Mouse (Mus musculus) left cerebral cortex, adult 9 months (tissue): ENCODE results near the gene Mog.
A peak's percentile ranks its signal among the peaks of the same experiment; 100 is the strongest.

Source experiments
- DNase-seq, 2 experiments: peaks; one replicate each; pipeline ENCODE4 v3.0.0; 2022; ENCODE audit warnings: low spot score in 2 of 2

Gene Mog

DNA sequence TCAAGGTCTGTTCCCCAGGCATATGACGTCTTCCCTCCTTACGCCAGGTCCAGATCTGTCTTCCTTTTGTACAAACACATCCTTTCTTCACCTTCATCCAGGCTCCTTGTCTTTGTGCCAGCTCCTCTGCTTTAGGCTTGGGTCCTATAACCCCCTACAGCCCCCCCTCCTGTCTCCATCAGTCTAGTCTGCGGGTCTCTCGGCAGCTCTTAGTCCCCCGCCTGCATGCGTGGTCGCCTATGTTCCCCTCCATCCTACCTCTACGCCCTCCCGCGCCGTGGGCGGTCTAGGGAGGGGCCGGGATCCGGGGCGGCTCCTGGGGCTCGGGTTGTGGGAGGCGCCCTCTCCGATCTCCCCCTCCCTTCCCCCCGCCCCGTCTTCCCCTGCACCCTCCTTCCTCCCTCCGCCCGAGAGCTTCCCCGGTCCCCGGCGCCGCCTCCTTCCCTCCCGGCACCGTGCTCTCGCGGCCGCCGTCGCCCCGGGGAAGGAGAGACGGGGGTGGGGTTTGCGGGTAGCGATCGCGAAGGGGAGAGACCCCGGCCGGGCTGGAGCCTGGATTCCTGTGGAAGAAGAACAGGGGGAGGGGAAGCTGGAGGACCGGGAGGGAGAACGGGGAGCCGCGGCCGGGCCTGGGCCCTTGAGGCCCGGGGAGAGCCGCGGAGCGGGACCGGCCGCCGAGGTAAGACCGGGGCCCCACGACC is 22.6 kb upstream of the Mog start, which contains the start of gene Gabbr1:
Gene Gabbr1 (plus strand): TSS at position 356 of the 701 bp plus-strand sequence.
- peak in 1 of 2 experiments; percentile 79 for DNase-seq

DNA sequence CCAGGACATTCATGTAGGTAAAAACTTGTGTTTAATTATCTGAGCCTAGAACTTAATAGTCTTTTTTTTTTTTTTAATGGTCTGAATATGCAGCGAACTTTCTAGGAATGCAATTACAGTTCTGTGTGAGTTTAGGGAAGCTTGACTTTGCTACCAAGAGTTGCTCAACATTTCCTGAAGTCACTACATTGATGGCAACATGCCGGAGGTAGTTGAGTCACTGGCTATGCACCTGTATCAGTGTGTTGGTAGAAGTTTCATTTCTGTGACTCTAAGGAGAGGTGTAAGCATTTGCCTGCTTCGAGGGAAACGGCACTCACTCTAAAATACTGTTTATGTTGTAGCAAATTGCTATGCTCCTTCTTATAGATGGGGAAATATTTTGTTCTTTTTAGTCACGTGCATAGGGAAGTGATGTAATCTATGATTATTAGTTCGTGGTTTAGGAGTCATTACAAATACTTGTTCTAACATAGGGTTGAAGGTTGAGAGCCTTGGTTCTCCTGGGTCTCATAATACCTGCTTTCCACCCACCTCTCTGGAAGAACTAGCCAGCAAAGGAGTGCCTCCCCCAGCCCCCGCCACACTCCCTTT is 21.6 kb upstream of the Mog start:
- no peak for DNase-seq

GRCm38 (mm10) chr17:37039127-37039894 is 16.1 kb upstream of the Mog start:
- no peak for DNase-seq

DNA sequence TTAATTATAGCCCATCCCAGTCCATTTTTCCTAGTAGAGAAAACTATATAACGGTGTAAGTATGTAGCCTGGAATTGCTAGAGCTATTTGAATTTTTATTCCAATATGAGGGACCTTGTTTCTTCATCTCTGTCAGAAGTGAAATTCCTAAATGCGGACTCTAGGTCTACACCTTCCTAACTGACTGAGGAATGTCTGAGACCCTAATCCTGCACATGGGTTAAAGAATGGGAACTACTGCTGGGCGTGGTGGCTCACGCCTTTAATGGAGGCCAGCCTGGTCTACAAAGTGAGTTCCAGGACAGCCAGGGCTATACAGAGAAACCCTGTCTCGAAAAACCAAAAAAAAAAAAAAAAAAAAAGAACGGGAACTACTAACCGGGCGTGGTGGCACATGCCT is 6.0 kb upstream of the Mog start:
- DNase-seq: no peak

- peak; percentile 90 to 96 for DNase-seq
These were observed 5.5 kb upstream of the Mog start for GRCm38 (mm10) chr17:37028683-37029120.

DNA sequence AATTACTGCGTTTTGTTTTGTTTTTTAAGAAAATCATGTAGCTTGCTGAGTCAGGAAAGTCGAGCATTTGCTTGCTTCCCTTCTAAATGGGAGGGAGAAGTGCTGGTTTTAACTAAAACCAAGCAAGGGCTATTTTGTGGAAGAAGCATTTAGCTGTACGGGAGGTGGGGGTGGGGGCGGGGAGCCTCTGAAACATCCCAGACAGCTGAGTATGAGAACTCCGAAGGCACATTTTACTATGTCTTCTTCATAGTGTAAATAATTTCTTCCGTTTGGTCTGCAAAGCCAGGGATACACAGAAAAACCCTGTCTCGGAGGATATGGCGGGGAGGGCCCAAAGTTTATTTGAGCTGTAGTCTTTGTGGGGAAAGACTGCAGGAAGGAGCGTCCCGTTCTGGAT is 5.0 kb upstream of the Mog start:
- no peak for DNase-seq

DNA sequence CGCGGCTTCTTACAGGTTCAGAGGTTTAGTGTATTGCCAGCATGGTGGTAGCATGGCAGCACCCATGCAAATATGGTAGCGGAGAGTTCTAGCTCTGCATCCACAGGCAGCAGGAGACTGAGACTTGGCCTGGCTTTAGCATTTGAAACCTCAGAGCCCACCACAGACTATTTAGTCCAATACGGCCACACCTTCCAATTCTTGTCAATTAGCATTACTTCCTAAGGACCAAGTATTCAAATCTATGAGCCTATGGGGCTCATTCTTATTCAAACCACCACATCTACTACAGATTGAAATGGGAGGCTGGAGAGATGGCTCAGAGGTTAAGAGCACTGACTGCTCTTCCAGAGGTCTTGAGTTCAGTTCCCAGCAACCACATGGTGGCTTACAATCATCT is 4.3 kb upstream of the Mog start:
- DNase-seq: no peak

DNA sequence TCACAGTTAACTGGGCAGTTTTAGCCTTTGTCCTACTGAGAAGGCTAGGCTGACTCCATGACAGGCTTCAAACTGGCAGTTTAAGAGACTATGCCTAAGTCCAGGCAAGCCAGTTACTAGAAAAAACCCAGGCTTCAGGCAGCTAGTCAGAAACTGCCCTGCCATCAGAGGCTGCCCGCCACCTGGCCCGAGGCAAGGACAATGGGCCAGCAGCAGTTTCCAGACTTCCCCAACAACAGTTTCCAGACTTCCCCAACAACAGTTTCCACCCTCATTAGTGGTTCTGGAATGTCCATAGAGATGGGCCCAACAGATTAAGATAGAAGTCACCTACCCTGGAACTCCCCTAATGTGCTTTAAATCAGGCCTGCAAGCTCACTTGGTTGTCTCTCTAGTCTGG is 3.2 kb upstream of the Mog start:
- DNase-seq: no peak

GRCm38 (mm10) chr17:37019242-37019641 is 4.0 kb downstream of the Mog start:
- peak; percentile 28 to 40 for DNase-seq

- peak in 1 of 2 experiments; percentile 37 for DNase-seq
These were observed 4.9 kb downstream of the Mog start for GRCm38 (mm10) chr17:37018328-37018727.

GRCm38 (mm10) chr17:37016333-37016732 is 6.9 kb downstream of the Mog start:
- no peak for DNase-seq

DNA sequence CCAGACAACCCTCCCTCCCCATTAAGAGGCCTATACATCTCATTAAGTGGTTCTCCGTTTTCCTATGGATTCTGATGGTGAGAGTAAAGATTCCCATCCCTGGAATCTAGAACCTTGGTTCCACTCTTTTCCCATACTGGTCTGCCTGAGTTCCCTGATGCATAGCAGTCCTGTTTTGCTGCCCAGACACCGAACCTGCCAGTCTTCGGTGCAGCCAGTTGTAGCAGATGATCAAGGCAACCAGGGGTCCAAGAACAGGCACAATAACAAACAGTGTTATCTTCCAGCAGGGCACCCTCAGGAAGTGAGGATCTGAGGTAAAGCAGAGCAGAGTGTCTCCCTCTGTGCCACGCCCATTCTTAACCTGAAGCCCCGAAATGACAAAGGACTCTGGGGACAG is 11.1 kb downstream of the Mog start:
- DNase-seq: no peak

- DNase-seq: no peak
These were observed 11.5 kb downstream of the Mog start for GRCm38 (mm10) chr17:37011719-37012118.

DNA sequence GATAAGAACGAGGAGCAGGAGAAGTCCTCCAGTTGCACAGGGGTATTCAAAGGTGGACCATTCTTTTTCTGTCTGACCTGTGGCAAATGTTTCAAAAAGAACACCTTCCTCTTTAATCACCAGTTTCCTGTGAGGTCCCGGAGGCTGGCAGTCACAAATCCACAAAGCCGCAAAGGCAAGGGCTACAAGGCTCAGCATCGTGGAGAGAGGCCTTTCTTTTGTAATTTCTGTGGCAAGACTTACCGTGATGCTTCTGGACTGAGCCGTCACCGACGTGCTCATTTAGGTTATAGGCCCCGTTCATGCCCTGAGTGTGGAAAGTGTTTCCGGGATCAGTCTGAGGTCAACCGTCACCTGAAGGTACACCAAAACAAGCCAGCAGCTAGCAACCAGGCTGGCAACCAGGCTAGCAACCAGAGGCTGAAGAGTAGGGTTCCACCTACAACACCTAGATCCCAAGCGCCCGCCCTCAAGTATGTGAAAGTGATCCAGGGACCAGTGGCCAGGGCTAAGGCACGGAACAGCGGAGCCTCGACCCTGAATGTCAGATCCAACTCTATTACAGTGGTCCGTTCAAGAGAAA is 13.6 kb downstream of the Mog start:
- no peak for DNase-seq

DNA sequence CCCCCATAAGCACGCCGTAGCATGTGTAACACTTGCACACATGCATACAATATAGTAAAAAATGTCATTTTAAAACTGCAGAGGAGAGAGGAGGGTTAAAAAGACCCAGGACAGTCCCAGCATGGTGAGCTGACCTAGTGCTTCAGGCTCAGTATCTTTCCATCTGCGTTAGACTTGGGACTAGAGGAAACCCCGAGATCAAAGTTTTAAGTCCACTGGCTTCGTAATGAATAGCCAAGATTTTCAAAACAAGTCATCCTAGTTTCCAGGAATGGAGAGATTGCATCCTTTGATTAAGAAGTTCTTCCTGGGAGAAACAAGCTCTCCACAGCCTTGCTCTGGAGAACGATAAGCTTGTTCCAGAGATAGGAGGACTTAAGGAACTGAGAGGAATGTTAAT is 15.0 kb downstream of the Mog start:
- no peak for DNase-seq

DNA sequence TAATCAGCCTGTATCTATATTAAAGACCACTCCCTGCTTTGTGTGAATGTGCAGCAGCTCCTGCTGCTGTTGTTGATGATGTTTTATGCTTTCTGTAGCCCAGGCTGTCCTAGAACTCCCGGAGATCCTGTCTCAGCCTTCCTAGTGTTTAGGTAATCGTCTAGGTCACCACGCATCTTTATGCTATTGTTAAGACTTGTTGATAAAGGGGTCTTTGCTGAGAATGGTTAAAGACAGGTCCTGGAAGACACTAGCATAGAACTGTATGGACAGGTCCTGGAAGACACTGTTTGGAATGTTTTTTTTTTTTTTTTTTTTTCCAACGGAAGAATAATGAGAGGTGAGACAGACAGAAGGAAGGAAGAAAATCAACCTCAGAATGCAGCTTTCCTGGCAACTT is 19.8 kb downstream of the Mog start:
- DNase-seq: no peak

- DNase-seq: no peak
These were observed 20.6 kb downstream of the Mog start for GRCm38 (mm10) chr17:37002364-37003330.

DNA sequence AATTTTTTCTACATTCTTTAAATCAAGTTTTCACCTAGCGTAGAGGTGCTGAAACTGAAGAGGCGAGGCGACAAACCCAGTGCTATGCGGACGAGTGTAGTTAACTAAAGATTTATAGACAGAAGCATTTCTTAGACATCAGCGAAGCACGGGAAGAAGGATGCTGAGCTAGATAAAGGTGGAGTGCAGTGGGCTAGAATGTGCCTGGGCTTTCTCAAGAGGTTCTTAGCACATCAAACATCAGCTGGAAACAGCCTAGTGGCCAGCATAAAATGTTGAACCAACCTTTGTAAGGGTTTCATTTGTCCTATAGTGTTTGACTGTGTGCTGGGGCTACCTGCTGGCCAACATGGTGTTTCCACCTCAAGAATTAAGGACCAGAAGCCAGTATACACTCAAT is 22.3 kb downstream of the Mog start, which contains the start of gene Zfp57:
Gene Zfp57 (plus strand): TSS at position 301 of the 400 bp plus-strand sequence.
- no peak for DNase-seq

GRCm38 (mm10) chr17:36998477-36998876 is 24.7 kb downstream of the Mog start:
- no peak for DNase-seq

DNA sequence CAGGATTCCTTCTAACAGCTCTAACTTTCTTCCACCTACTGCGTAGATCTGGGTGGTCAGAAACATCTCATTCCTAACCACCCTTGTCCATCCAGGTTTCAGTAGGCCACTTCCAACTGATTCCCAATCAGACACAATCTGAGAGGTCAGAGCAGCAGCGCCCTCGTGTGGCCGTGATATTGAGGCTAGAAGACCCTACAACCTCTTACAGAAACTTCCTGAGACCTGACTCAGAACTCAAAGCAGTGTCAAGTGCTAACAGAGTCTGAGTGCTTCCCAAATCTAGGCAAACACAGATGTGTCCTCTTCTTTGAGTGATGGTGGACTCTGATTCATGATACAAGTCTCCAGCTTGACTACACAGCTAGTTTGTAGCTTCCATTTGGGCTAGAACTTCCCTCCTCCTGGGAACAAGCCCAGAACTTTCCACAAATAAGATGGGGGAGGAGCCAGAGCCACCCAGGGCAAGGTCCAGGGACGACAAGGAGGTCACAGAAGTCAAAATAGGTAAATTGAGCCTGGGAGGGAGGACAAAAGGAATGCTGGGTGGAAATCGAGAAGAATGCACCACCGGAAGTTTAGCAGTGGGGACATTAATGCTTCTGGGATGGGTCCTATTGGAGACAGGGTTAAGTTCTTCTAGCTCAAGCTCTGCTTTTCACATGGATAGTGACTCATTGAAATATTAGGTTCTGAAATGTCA is 26.0 kb downstream of the Mog start:
- DNase-seq: peak in 1 of 2 experiments; percentile 87
